Mouse (Mus musculus) ES-E14 (cell line): Measurements from ENCODE around the gene Wipf2.

Experiments used
- CHD2 ChIP-seq: IDR thresholded peaks from 2 replicates; pipeline ENCODE4 v1.6.1; 2014; ENCODE audit warnings: mild to moderate bottlenecking, low read depth, low read length, inconsistent platforms
- MAFK ChIP-seq: IDR thresholded peaks from 2 replicates; pipeline ENCODE4 v1.6.1; 2014; ENCODE audit warnings: mild to moderate bottlenecking, low read depth, low read length, inconsistent platforms; ENCODE audit not compliant: insufficient read depth

GRCm38 (mm10) chr11:98925868-98926311 is 62.5 kb downstream of the Wipf2 start:
- no peak for TF ChIP-seq CHD2
- no peak for TF ChIP-seq MAFK
